Mouse (Mus musculus) adipose tissue, adult 10 weeks (tissue): ENCODE results near the gene Fam205a4. TPM values are rescaled to one million over a fixed set of nuclear protein-coding genes. Genes with fewer than 3 reads are reported as not detected.

Experiments
- polyA plus RNA-seq: library from polyadenylated mRNA; stranded (reverse); fragments of 350-450 nt; fragmentation: Illumina TruSeq; extraction: RNeasy Lipid Tissue Mini Kit (QIAGEN cat#74804); gene quantifications from one replicate; pipeline ENCODE4 v1.2.3, GENCODE M21; 2014; ENCODE audit warnings: low read depth, low replicate concordance

Gene Fam205a4
- polyA plus RNA-seq: 0.83 TPM

GRCm38 (mm10) chr4:41965758-41966157 is at the start of gene Fam205a4:
Gene Fam205a4 (plus strand): TSS chr4:41966058.

DNA sequence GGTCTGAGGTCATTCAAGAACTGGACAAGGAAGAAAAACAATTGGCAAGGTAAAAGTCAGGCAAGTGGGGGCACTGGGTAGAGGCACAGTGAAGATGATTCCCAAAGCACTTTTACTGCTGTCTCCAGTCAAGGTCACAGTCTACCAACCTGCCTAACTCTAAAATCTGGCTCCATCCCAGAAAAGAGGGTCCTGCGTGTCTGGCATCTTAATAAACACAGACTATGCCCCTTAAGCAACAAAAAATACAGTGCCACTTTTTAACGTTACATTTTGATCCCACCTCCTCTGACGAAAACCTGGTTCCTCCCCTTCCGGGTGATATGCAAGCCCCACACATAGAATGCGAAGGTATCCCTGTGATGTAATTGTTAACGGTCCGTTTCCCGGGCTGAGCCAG is 24.6 kb upstream of the Fam205a4 start, which contains the start of gene Gm20878:
Gene Gm20878 (plus strand): TSS at position 301 of the 400 bp plus-strand sequence.

Other genes starting within 250 kb of the Fam205a4 start
- gene Dctn3, start 242.9 kb upstream of the Fam205a4 start, polyA plus RNA-seq: 116 TPM
- not detected for gene Arid3c, start 234.9 kb upstream of the Fam205a4 start, polyA plus RNA-seq
- 26.4 TPM for gene Galt, start 210.8 kb upstream of the Fam205a4 start, polyA plus RNA-seq
- 73.4 TPM for gene Sigmar1, start 209.9 kb upstream of the Fam205a4 start, polyA plus RNA-seq
- gene Ccl27a, start 191.8 kb upstream of the Fam205a4 start, polyA plus RNA-seq: 49.4 TPM
- gene Gm21541, start 62.4 kb upstream of the Fam205a4 start, polyA plus RNA-seq: 34.3 TPM
- gene Gm20878, start 24.5 kb upstream of the Fam205a4 start, polyA plus RNA-seq: 6.0 TPM
- gene Gm21093, start 68.7 kb downstream of the Fam205a4 start, polyA plus RNA-seq: not detected
- gene Gm3893, start 125.1 kb downstream of the Fam205a4 start, polyA plus RNA-seq: not detected
- not detected for gene Gm13304, start 148.8 kb downstream of the Fam205a4 start, polyA plus RNA-seq
- 3.4 TPM for gene Gm13306, start 187.4 kb downstream of the Fam205a4 start, polyA plus RNA-seq
- 2.3 TPM for gene Gm13305, start 202.5 kb downstream of the Fam205a4 start, polyA plus RNA-seq